Mouse (Mus musculus): ENCODE data around the gene Vmn1r14.
"Not testable (repeated sequence)": the region's sequence is repeated elsewhere in the genome, so short reads cannot be mapped to it uniquely, and the experiment has no call there.

Vmn1r14 gene

DNA sequence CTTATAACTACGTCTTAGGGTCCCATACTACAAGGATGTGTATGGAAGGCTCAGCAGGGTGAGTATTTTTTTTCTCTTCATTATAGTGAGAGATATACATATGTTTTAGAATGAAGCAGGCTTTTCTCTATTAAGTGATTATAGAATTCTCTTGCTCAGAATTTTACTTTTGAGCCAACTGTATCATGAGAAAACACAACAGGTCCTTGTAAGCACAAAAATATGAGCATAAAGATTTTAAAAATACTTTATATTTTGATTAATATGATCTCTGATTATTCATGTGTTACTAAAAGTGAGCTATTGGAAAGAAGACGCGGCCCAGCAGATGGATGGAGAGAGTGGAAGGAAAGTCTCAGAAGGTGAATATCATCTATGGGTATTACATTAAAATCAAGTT lies at the start of gene Vmn1r14:
Gene Vmn1r14 (plus strand): TSS at position 301 of the 400 bp plus-strand sequence.
- DNase-seq (ENCODE audit: low read depth, low spot score) = no peak

DNA sequence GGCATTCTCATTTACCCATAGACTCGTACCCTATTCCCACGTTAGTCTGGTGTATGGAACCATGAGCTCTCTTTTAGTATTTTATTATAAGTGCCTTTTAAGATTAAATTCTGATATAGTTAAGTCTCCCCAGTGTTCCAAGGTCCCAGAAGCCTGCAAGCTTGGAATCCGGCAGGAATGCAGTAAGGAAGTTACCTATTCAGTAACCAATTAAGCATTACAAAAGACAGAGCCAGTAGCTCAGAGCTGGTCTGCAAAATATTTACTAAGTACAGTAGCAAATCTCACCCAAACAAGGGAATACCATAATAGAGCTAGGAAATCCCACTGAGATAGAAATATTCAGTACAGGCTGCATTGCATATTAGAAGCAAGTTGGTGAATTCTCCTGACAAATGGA lies 41.5 kb upstream of the Vmn1r14 start:
- DNase-seq (ENCODE audit: low read depth, low spot score) = not testable (repeated sequence)

DNA sequence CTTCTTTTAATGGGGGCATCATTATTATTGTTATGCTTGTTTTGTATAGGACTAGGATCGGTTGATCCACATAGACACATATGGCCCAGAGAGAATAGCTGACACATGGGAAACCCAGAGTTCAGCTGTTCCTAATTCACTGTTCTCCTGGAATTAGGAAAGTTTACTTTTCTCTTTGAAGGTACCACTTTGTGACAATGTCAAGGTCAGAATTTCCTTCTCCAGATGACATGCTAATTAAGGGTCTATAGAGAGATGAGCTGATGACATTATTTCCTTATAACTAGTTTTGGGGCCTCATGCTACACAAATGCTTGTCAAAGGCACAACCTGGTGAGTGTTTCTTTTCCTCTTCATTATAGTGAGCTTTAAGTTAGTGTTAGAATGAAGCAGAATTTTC lies 28.5 kb upstream of the Vmn1r14 start, which contains the start of gene Vmn1r13:
Gene Vmn1r13 (plus strand): TSS at position 301 of the 400 bp plus-strand sequence.
- DNase-seq (ENCODE audit: low read depth, low spot score) = not testable (repeated sequence)

DNA sequence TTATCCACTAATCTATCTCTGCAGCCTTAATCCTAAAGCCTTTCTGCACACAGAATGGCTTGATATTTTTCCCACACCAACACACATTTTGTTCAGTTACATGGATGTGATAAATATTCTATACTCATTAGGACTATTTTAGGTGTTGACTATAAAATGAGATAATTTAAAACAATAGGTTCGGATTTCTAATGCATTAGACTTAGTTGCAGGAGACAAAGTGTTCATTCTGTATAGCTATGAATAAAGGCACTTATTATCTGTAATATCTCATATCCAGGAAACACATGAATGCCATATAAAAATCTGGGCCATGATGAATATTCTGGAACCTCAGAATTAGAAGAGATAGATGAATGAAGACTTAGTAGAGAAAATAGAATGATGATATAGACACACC lies 26.2 kb downstream of the Vmn1r14 start, which contains the start of gene Vmn1r15:
Gene Vmn1r15 (plus strand): TSS at position 301 of the 400 bp plus-strand sequence.
- DNase-seq (ENCODE audit: low read depth, low spot score) = no peak

DNA sequence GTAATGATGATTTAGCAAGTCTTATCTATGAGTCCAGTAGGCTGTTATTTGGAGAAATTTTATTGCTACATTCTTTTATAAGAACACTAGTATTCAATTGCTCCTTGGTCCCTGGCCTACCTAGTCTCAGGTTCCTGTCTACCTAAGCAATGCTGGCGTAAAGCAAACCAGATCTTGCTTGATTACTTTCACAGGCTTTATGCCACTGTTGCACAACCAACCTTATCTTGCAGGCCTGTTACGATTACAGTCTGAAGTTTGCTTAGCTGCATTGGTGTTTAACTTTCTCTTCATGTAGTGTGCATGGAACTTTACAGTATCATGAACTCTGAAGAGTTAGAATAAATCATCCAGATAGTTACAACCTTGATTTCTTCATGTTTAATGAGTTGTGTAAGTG lies 29.5 kb downstream of the Vmn1r14 start:
- DNase-seq (ENCODE audit: low read depth, low spot score) = no peak

DNA sequence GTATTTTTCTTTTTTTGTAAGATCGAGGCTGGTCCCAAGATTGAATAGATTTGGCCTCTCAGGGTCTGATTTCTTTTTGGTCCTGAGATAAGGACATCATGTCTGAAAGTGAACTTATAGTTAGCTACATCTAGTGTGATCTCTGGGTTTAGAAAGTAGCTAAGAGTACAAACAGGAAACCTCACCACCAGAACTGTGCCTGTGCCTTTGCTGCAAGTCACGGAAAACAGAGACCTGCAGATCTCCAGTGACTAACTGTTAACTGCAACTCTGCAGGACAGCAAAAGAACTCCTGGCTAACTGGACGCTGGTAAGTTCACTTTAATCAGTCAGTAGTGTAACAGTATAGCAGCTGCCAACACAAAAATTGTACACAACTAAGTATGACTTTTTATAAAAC lies 40.4 kb downstream of the Vmn1r14 start:
- DNase-seq (ENCODE audit: low read depth, low spot score) = no peak

DNA sequence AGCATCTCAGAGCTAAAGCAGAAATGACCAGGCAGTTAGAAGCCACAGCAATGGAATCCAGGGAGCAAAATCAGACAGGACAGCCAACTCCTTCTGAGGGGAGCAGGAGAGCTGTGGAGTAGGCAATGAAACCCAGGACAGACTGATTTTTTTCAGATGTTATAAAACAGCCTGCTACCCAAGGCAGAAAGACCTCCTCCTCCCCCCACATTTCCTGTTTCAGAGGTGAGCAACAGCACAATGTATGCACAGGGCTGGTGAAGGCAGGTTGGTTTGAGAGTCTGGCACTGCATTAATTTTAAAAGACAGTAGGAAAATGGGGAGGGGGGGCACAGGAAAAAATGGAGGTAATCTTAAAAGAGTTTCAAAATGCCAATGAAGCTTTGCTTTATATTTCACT lies 41.0 kb downstream of the Vmn1r14 start:
- no peak for DNase-seq (ENCODE audit: low read depth, low spot score)

DNA sequence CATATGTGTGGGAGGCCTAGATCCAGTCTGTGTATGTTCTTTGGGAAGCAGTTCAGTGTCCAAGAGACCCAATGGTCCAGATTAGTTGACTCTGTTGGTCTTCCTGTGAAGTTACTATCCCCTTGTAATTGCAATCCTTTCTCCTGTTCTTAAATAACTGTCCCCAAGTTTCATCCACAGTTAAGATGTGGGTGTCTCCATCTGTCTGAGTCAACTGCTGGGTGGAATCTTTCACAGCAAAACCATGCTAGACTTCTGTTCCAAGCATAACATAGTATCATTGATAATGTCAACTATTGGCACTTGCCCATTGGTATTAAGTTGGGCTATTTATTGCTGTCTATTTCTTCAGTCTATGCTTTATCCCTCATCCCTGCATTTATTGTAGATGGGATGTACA lies 47.5 kb downstream of the Vmn1r14 start:
- no peak for DNase-seq (ENCODE audit: low read depth, low spot score)
